Mouse (Mus musculus): ENCODE data around the gene Grid1.

The Grid1 gene

DNA sequence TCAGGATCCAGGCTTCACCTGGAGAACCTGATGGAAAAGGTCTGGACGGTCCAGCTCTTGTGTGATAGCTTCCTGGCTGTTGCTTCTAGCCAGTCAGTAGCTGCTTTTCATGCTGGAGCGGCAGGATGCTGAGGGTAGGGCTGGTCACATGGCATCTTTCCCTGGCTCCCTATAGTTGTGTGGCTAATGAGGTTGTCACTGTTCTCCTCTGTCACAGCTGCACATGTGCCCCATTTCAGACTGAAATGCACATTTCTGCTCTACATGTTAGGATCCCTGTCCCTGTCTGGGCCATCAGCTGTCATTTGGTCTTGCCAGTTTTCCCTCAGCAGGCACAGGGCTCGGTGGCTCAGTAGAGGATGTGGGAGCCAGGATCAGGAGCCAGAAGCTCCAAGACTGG lies 17.2 kb downstream of the Grid1 start:
- no peak for DNase-seq (ENCODE audit: low read depth)

DNA sequence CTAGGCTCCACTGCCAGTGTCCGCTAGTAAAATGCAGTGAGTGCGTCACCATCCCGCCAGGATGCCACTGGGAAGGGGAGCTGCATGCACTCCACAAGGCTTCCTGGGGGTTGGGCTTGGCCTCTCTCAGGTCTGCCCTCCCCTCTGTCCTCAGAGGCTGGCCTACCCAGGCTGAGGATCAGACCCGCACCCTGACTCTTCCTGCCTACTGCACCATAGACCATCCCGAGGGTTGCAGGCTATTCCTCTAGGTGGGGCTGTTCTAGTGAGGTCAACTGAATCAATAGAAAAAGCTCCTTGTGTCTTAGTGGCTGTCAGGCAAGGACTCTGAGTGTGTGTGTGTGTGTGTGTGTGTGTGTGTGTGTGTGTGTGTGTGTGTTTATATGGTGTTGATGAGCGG lies 19.1 kb downstream of the Grid1 start:
- DNase-seq (ENCODE audit: low read depth), result no peak

DNA sequence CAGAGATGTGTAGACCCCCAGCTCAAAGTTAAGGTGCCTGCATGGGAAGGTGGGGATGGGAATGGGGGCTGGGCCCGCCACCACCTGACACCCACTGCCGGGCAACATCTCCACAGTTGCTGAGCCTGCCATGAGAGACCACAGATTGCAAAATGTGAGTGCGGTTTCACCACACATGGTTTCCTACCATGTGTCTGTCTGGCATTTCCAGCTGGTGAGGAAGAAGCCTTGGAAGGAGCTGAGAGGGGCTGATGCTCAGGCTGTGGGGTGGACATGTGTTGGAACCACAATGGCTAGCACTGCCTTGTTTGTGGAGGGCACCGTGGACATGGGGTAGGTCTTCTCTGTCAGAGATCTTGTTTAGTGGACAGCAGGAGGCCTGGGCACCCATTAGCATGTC lies 20.0 kb downstream of the Grid1 start:
- DNase-seq (ENCODE audit: low read depth), result no peak

DNA sequence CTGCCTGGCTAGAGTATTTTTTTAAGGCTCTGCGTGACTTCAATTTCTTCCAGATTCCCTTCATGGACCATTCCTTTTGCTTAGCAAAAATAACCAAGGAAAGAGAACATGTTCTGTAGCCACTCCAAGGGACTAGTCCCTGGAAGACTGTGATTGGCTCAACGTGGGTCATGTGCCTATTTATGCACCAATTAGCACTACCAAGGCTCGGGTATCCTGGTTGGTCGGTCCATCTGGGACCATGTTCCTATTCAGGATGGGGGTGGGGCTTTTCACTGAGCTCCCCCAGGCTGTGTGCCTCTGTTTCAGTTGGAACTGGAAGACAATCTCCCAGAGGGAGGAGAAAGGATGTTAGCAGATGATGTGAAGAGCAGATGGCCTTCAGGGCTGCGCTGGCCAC lies 23.7 kb downstream of the Grid1 start:
- DNase-seq (ENCODE audit: low read depth), result no peak

DNA sequence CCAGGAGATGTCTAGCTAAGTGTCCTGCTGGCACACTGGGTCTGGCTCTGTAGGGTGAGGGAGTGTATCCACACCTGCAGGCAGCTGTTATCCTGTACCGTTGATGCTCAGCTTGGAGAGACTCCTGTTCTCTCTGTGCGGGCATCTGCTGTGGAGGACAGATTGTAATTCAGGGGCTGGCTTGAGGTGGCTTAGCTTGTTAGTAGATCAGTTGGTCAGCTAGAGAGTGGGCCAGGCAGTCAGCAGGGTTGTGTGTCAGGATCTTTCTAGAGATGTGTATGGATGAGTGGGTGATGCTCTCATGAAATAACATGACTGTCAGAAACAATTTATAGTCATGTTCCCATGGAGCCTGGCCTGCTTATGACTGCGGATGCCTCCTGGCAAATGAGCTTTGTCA lies 24.3 kb downstream of the Grid1 start:
- DNase-seq (ENCODE audit: low read depth), result no peak

DNA sequence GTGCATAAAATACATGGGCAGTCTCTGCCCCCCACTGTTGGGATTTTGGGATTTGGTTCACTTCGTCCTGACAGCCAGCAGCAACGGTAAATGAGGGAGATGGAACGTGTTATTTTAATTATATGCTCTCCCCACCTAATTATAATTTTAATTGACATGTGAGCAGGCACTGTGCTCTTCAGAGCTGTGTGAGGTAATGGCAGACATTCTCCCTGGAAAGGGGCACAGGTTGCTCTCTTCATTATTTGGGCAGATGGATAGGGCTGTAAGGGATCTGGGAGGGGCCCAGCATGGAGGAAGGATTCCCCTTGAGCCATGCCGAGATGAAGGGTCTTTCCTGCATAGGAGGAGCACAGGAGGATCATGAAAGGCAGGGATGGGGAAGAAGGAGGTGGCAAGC lies 26.9 kb downstream of the Grid1 start:
- no peak for DNase-seq (ENCODE audit: low read depth)

DNA sequence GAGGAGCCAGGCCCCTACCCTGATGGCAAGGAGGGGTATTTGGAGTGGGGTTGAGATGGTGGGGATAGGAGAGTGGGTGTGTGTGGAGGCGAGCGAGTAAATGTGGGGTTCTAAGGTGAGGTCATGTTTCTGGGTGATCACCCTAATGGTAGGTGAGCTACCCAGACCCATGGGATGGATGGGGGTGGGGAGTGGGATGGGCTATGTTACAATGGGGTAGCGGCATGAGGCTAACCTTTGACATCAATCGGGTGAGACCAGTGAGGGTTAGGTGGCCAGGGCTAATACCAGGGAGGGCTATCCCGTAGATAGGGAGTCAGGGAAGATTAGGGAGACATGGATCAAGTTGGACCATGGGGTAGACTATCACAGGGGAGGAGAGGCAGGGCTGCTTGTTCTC lies 27.7 kb downstream of the Grid1 start:
- no peak for DNase-seq (ENCODE audit: low read depth)

DNA sequence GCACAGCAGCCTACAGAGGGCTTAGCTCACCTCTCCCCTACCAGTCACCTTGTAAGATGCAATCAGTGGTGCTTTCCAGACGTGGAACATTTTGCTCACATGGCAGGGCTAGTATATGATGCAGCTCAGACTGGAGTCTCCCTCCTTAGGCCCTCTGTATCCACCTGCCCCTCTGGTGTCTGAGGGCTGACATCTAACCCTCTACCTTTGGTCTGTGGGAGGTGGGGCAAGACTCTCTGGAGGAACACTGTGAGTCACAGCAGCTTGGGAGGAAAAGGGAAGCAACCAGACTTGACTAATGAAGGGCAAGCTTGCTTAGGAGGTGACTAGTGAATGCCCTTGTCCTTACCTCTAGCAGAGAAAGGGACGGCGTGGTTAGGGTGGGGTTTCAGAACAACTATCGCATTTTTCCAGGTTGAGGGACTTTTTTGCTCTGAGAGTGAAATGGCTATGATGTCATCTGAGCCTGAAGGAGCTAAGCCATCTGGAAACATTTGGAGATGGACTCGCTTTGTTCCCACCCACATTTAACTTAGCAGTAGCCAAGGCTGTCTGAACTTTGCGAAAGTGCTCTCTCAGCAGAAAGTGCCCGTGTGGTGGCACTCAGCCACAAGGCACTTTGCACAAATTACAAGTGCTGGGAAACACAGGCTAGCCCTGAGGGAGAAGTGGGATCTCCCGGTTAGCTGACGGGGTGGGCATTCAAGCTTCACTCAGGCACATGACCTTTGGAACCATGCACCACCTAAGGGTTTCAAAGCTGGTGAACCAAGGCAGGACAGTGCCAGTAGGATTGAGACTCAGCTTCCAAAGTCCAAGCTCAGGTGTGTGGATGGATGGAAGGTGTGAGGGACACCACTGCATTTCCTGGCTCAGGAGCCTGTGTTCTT lies 41.2 kb downstream of the Grid1 start:
- no peak for DNase-seq (ENCODE audit: low read depth)

DNA sequence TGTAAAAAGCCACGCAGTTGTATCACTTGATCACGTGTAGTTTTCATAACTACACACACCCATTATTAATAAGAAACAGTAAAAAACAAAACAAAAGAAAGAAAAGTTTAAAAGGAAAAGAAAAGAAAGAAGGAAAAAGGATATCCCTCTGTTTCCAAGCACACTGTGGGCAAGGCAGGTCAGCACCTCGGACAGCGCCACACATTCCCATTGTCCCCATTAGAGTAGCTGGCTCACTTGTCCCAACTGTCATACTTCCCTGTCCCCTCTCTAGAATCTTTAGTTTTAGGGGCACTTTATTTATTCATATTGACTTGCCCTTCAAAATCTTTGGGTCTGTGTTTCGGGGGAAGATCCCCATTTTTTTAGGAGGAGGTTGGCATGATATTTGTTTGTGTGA lies 47.4 kb downstream of the Grid1 start:
- no peak for DNase-seq (ENCODE audit: low read depth)

DNA sequence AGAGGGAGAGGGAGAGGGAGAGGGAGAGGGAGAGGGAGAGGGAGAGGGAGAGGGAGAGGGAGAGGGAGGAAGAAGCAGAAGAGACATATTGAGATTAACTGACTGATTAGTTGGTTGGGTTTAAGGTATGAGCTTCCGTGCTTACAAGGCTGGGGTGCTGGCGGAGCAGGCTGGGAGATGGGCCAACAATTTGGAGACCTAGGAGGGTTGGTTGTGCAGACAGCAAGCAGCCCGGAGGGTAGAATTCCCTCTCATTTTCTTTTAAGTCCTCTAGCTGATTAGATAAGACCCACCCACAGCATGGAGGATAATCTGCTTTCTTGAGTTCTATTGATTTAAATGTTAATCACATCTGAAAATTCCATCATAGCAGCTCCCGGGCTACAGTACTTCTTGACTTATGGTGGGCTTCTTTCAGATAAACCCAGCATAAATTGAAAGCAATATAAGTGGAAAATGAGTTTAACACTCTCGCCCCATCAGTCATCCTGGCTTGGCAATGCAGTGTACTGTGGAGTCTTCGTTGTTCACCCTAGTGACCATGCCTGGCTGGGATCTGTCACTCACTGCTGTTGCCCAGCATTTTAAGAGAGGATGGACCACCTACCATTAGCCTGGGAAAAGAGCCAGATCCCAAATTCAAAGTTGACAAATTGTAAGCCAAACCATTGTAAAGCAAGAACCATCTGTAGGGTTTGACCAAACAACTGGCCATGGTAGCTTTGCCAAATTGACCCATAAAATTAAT lies 48.8 kb downstream of the Grid1 start:
- DNase-seq (ENCODE audit: low read depth), result no peak

DNA sequence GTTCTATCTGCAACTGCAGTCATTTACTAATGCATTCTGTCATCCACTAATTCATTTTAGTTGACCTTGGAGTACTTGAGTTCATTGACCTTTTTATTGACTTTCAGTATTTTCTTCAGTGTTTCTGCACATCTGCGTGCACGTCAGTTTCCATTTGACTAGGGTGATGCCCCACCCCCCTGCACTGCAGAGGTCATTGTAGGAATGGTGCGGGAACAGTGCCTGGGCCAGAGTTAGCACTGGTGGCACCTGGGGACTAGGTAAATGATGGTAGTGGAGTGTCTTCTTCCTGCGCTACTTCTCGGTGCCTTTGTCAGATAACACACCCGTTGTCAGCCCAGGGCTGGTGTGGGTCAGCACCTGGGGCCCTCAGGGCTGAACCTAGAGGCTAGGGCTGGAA lies 60.1 kb downstream of the Grid1 start:
- DNase-seq (ENCODE audit: low read depth), result no peak

DNA sequence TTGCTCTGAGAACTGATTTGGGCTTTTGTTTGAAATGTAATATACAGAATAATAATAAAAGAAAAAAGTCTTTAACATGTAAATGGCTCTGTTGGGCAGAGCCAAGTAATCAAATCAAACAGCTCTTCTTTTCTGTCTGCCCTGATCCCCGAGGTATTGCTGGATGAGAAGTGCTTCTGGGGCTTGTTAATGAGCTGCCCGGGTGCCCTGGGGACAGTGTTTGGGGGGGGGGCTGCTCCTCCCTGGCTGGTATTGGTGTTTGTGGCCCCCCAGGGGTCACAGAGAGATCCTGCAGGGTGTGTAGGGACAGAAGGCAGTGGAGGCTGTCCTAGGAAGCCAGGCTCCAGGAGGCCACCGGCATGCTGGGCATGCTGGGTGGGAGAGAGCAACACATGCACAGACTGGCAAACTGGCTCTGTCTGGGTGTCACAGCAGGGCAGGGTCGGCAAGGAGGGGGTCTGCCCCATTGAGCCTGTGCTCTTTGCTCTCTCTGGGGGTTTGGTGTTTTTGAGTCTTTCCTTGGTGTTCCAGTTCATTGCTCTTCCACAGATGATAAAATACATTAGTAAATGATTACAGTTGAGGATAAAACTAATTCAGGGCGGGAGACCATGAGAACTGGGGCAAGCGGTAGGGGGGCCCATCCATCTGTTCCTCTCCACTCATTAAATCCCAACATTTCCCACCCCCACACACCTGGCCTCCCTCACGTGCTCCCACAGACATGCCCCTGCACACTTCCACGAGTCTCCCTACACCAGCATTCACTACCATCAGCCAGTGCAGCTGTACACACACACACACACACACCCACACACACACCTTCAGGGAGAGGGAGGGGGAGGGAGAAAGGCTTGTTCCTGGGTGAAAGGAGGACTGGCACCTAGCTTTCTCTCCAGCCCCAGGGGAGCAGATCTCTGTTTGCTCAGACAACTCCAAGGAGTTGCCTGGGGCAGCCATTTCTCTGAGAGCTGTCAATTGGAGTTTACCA lies 60.8 kb downstream of the Grid1 start:
- no peak for DNase-seq (ENCODE audit: low read depth)

DNA sequence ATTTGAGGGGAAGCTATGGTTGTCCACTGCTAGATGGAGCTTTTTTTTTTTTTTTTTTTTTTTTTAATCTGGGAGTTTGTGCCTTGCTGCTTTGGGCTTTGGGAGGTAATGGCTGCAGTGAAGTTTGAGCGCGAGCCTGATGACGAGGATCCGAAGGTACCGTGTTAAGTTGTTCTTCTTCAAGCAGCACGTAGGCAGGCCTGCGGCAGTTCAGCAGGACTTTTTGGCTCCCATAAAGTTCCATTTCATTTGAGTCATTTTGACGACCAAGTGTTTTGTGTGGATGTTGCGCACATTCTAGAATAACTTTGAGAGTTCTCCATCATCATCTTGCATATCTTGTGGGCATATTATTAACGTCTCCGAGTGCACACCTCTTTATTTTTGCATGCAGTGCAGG lies 64.3 kb downstream of the Grid1 start:
- no peak for DNase-seq (ENCODE audit: low read depth)

DNA sequence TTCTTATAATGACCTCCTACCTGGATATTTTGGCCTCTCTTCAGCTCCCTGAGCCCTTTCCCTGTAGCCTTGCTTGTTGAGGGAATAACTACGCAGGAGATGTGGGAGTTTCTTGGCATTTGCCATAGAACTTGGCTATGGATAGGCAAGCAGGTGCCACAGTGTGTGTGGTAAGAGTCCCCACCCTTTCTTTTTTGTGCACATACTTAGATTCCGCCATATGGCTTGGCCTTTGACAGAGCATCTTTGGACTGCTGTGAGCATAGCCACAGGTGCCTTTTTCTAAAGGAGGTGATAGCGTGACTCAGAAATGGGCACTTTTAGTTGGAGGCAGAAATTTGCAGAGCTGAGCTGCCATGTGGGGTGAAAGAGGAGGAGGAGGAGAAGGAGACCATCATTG lies 64.7 kb downstream of the Grid1 start:
- no peak for DNase-seq (ENCODE audit: low read depth)

DNA sequence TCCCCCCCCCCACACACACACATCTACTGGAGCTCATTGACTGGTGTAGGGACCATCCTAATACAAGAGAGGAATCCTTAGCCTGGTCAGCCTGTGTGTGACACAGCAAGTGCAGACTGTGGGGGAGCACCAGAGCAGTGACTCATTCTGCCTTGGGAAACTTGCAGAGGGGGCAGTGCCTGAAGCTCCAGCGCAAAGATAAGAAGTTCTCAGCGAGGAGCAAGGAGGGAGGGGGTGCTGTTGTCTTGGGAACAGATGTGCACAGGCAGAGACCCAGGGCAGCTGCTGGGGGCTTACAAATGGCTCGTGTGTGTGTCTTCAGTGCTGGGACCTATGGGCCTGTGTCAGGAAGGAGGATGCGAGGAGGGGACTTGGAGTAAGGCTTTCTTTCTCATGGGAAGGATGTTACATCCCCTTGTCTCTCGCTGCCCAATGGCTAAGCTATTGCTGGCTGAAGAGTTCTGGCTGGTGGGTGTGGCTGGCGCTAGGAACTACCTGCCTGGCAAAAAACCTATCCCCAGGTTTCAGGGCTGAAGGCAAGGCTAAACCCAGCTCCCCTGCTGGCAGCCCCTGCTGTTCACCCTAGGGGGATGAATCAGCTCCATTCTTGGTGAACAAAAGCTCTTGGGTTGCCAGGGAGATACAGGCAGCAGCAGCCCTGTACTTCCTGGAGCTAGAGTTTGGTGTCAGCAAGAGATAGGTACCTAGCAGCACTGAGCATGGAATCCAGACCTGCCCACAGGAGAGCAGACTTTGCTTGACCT lies 72.0 kb downstream of the Grid1 start:
- no peak for DNase-seq (ENCODE audit: low read depth)

DNA sequence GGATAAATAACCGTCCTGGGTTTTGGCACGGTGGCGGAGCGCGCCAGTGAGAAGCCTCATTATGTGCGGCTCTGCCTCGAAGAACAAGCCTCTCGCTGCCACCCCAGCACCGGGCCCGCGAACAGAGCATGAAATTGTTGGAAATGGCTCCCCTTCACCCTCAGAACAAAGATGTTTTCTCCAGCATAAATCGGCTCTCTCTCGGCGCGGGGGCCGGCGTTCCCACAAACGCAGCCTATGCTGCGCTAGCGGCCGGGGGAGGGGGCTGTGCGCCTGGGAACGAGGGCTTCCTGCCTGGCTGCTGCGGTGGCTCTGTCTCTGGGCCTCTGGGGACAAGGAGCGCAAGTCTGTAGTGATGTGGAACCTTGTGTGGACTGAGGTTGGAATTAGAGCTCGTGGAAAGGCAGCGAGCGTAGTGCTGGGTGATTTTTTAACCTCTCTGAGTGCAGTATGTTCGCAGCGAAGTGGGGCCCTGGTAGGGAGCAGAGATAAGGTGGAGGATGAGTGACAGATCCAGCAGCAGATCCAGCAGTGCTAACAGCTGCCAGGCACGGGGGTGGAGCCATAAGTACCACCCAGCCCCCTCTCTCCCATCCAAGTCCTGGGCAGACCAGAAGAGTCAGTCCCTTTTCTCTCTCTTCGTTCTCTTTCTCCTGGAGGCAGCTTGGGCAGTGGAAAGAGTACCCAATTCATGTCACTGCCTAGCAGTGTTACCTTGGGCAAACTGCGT lies 76.5 kb downstream of the Grid1 start:
- no peak for DNase-seq (ENCODE audit: low read depth)

DNA sequence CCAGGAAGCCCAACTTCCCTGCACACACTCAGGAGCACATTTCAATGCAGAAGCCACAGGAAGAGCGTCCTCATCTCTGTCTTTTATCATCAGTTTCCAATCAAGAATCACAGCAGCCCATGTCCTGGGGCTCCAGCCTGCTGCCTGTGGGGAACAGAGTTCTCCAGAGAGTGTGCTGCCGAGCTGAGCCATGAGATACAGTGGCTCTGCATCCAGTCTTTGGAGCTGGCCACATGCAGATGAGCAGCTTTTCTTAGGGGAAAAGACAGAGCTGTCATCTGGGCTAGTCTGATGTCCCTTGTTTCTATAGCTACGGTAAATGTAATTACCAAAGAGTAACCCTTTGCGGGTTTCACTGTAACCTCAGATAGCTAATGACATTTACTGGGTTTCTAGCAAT lies 83.9 kb downstream of the Grid1 start:
- no peak for DNase-seq (ENCODE audit: low read depth)

DNA sequence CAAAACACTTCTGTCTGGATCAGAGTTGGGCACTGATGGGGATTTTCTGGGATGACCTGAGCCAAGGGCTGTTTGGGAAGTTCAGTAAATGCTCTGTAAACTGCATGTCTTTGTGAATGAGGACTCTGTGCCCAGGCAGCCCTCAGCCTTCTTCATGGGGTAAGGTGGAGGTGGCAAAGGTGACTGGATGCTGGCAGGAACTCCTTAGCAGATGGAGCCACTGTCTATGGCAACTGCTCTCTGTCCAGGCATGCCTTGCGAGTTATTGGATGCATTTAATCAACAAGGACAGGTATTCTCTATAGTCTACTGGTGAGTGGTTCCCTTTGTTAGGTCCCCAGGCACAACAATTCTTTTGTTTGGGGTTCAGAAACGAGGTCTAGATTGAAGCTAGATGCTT lies 85.8 kb downstream of the Grid1 start:
- no peak for DNase-seq (ENCODE audit: low read depth)

DNA sequence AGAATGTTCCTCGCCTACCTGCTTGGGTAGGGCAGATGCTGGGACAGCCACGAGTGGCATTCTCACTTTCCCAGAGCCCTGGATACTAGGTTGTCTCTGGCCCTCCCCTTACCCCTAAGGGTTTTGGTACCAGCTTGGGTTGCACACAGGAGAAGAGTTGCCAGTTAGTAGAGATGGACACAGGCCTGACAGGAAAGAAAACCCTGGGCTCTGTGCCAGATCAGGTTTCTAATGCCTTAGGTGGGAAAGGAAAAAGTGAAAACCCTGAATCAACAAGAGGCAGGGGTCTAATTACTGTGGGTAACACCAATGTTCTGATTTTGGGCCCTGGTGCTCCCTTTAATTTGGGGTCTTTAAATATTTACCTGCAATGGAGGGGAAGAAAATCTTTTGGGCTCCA lies 88.5 kb downstream of the Grid1 start:
- no peak for DNase-seq (ENCODE audit: low read depth)

DNA sequence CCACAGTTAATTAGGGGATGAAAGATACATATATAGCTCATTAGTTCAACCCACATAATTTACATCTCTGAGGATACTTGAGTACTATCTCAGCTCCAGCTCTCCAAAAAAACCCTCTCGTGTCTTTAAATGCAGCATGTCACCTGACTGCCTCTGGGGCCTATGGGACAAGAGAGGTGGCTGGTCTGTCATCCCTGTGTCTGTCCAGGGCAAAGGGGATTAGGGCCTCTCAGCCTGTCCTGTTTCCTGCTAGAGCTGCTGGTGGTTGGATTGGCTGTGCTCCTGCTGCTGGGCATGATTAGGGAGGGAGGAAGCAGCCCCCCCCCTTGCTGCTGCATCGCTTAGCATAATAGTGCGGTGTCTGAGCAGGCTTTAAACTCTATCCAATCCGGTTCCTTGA lies 88.9 kb downstream of the Grid1 start:
- no peak for DNase-seq (ENCODE audit: low read depth)

DNA sequence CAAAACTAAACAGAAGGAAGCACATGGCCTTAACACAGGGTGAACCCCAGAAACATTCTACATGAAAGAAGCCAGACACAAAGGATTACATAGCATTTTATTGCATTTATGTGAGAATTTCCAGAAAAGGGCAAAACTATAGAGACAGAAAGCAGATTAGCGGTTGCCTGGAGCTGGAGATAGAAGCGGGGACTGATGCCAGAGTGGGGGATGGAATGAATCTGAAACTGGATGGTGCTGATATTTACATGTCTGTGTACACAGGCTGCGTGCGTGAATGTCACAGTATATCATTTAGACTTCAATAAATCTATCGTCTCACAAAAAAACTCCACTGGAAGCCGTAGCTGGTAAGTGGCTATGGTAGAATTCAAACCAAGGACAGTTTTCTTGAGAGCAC lies 96.4 kb downstream of the Grid1 start:
- DNase-seq (ENCODE audit: low read depth), result no peak

All from naive thymus-derived CD4-positive, alpha-beta T cell, adult 2 months (primary cell).